Comparison of ENCODE assay signal across 17 mouse cellular contexts in genomic region chr15:12543686-12544325, GRCm38 (mm10).
"Had no signal": no experiment of that assay in that cellular context is flagged by ENCODE, and none has a peak within 500 bp of the region (broad histone marks: within the 10 kb centered on the region; RNA-seq: fewer than 3 reads in every experiment).

No protein-coding gene starts in this region.

- H3K9ac ChIP-seq: liver, embryonic 15.5 days; stomach, embryonic 15.5 days had no signal

- H3K27ac ChIP-seq: kidney, postnatal 0 days; layer of hippocampus, adult 2 months; liver, embryonic 15.5 days; macrophage; stomach, embryonic 15.5 days had no signal

- H3K27me3 ChIP-seq: stomach, embryonic 15.5 days had no signal

- ATAC-seq: midbrain, embryonic 16.5 days had no signal

- H3K9me3 ChIP-seq: liver, embryonic 15.5 days; megakaryocyte, embryonic 14.5 days; stomach, embryonic 15.5 days had no signal

- DNase-seq: kidney, adult 11 months; kidney, adult 9 months; kidney, postnatal 36 days; left cerebral cortex, postnatal 4 days; lung, adult 2 months; lung, postnatal 10 days; right cerebral cortex, postnatal 14 days; thymus, adult 2 months; thymus, postnatal 25 days had no signal

- H3K4me3 ChIP-seq: layer of hippocampus, adult 2 months; liver, embryonic 15.5 days; megakaryocyte, embryonic 14.5 days; stomach, embryonic 15.5 days had no signal

- H3K4me2 ChIP-seq: liver, embryonic 11.5 days; liver, embryonic 15.5 days; stomach, embryonic 15.5 days had no signal

- H3K36me3 ChIP-seq: liver, embryonic 15.5 days; stomach, embryonic 15.5 days had no signal

- H3K4me1 ChIP-seq: liver, embryonic 15.5 days had no signal
